Comparison of ENCODE assay signal across 10 mouse cellular contexts in genomic region chr6:4993600-4994160, GRCm38 (mm10).
DNase-seq lines count a peak whose midpoint lies in the region; ATAC-seq and TF ChIP-seq lines count a peak whose summit lies in the region.
"Had no signal": no experiment of that assay in that cellular context is flagged by ENCODE, and none has a peak within 500 bp of the region (broad histone marks: within the 10 kb centered on the region; RNA-seq: fewer than 3 reads in every experiment).

No protein-coding gene starts in this region.

- DNase-seq in kidney, postnatal 0 days (ENCODE audit: low spot score), result no peak
- DNase-seq in kidney, adult 8-10 months, result no peak
- DNase-seq in forebrain, embryonic 10.5 days (ENCODE audit: extremely low spot score, low spot score), result no peak
- no peak for DNase-seq in intestine, embryonic 14.5 days (ENCODE audit: low spot score)
- DNase-seq in thymus, adult 18-20 months, result no peak
- DNase-seq in Muller cell, postnatal 12 days (ENCODE audit: inconsistent ontology term), result no peak
- no peak for DNase-seq in lung, postnatal 36 days
- DNase-seq: cerebellum, postnatal 25 days; kidney, postnatal 25 days had no signal

- no peak overlapping the region for H3K4me3 ChIP-seq in kidney, postnatal 0 days (replicated peaks; ENCODE audit: low read depth, low read length)
- peak overlapping the region; percentile 14; the same call in 1 of the 2 replicates for H3K4me3 ChIP-seq in forebrain, embryonic 10.5 days
- H3K4me3 ChIP-seq in intestine, embryonic 14.5 days (ENCODE audit: low read depth, low read length), result no peak overlapping the region
- no peak overlapping the region for H3K4me3 ChIP-seq in neural tube, embryonic 12.5 days

- 32% methylated on average over 15 of the region's 15 CpGs for WGBS in kidney, postnatal 0 days
- 50% methylated on average over 15 of the region's 15 CpGs for WGBS in forebrain, embryonic 10.5 days
- 36% methylated on average over 15 of the region's 15 CpGs for WGBS in intestine, embryonic 14.5 days
- 52% methylated on average over 15 of the region's 15 CpGs for WGBS in neural tube, embryonic 12.5 days

- peaks cover 9% of the 10 kb centered on the region for H3K4me1 ChIP-seq in kidney, postnatal 0 days (replicated peaks; ENCODE audit: insufficient read depth, low read length)
- H3K4me1 ChIP-seq in forebrain, embryonic 10.5 days, result peaks cover 31% of the 10 kb centered on the region
- peaks cover 31% of the 10 kb centered on the region for H3K4me1 ChIP-seq in intestine, embryonic 14.5 days (replicated peaks; ENCODE audit: control insufficient read depth, insufficient read depth, low read length)
- H3K4me1 ChIP-seq in neural tube, embryonic 12.5 days, result peaks cover 14% of the 10 kb centered on the region; the same call in 1 of the 2 replicates

- H3K36me3 ChIP-seq in kidney, postnatal 0 days (ENCODE audit: insufficient read depth, low read length), result no peaks in the 10 kb centered on the region
- no peaks in the 10 kb centered on the region for H3K36me3 ChIP-seq in forebrain, embryonic 10.5 days (replicated peaks)
- H3K36me3 ChIP-seq in intestine, embryonic 14.5 days (ENCODE audit: control insufficient read depth, insufficient read depth, low read length), result no peaks in the 10 kb centered on the region
- no peaks in the 10 kb centered on the region for H3K36me3 ChIP-seq in neural tube, embryonic 12.5 days

- no peaks in the 10 kb centered on the region for H3K9me3 ChIP-seq in kidney, postnatal 0 days (replicated peaks; ENCODE audit: low read length)
- H3K9me3 ChIP-seq in forebrain, embryonic 10.5 days, result no peaks in the 10 kb centered on the region
- no peaks in the 10 kb centered on the region for H3K9me3 ChIP-seq in intestine, embryonic 14.5 days (ENCODE audit: control insufficient read depth, low read length)
- no peaks in the 10 kb centered on the region for H3K9me3 ChIP-seq in neural tube, embryonic 12.5 days

- no peak overlapping the region for H3K27ac ChIP-seq in kidney, postnatal 0 days
- peak overlapping the region; percentile 77 for H3K27ac ChIP-seq in forebrain, embryonic 10.5 days
- H3K27ac ChIP-seq in intestine, embryonic 14.5 days (ENCODE audit: low read depth), result peak overlapping the region; percentile 84
- H3K27ac ChIP-seq in neural tube, embryonic 12.5 days, result no peak overlapping the region

- H3K27me3 ChIP-seq in kidney, postnatal 0 days (ENCODE audit: insufficient read depth, low read length), result no peaks in the 10 kb centered on the region
- H3K27me3 ChIP-seq in forebrain, embryonic 10.5 days (ENCODE audit: poor library complexity, severe bottlenecking), result no peaks in the 10 kb centered on the region
- H3K27me3 ChIP-seq in intestine, embryonic 14.5 days (replicated peaks; ENCODE audit: control insufficient read depth, insufficient read depth, low read length), result no peaks in the 10 kb centered on the region
- no peaks in the 10 kb centered on the region for H3K27me3 ChIP-seq in neural tube, embryonic 12.5 days (replicated peaks)

- no peak overlapping the region for H3K9ac ChIP-seq in kidney, postnatal 0 days (ENCODE audit: low read depth, low read length)
- H3K9ac ChIP-seq in intestine, embryonic 14.5 days (ENCODE audit: low read length), result no peak overlapping the region
- H3K9ac ChIP-seq in neural tube, embryonic 12.5 days, result no peak overlapping the region

- ATAC-seq in kidney, postnatal 0 days (replicated peaks; ENCODE audit: low FRiP score, low read depth), result peak; percentile 61; the same call in 1 of the 2 replicates
- ATAC-seq in intestine, embryonic 14.5 days (replicated peaks; ENCODE audit: low FRiP score, low TSS enrichment, low read depth), result no peak
- ATAC-seq in neural tube, embryonic 12.5 days (ENCODE audit: low FRiP score, low read depth), result peak; percentile 46

- H3K4me2 ChIP-seq in kidney, postnatal 0 days (ENCODE audit: low read length), result 0 out of 2 replicates have a peak overlapping the region, but pooled peaks have one; percentile 13
- peak overlapping the region; percentile 16 for H3K4me2 ChIP-seq in intestine, embryonic 14.5 days (ENCODE audit: low read length)
- 0 out of 2 replicates have a peak overlapping the region, but pooled peaks have one; percentile 6 for H3K4me2 ChIP-seq in neural tube, embryonic 12.5 days (replicated peaks)

- TF ChIP-seq CTCF in kidney, postnatal 0 days (IDR thresholded peaks at IDR 0.05; ENCODE audit: low read depth), result no peak

Comparison
In these comparisons a context has a peak if more than half of its experiments do, and no peak if none do; other contexts are left out.
1. H3K27ac ChIP-seq: peak in forebrain, embryonic 10.5 days (single experiment) and intestine, embryonic 14.5 days (single experiment); none in kidney, postnatal 0 days (single experiment) and neural tube, embryonic 12.5 days (single experiment).
2. Peak in every context shown above with its lines, with median percentiles within 50 percentile points of each other: H3K4me2 ChIP-seq.